Mouse (Mus musculus) monocyte, adult 2 months (primary cell): ENCODE data around the gene Fras1.

Experiments used
- DNase-seq, 2 experiments: peaks; one replicate each; pipeline ENCODE4 v3.0.0; 2022; ENCODE audit warnings: low spot score in 2 of 2, low read depth in 1 of 2

Fras1 gene

DNA sequence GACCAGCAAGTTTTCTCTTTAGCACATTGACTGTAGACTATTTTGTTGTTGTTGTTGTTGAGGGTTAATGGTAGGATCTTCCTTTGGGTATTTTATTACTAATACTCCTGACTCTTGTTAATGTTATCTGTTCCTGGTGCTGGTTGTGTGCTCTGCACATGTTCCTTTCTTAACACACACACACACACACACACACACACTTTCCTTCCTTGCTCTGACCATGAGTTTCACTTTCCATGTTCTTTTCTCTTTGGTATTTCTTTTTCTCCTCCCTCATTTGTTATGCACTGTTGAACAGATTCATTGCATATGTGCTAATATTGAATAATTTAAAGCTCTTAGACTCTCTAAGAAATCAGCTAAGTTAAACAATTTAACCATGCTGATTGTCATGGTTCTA lies 105.2 kb downstream of the Fras1 start:
- DNase-seq = no peak

DNA sequence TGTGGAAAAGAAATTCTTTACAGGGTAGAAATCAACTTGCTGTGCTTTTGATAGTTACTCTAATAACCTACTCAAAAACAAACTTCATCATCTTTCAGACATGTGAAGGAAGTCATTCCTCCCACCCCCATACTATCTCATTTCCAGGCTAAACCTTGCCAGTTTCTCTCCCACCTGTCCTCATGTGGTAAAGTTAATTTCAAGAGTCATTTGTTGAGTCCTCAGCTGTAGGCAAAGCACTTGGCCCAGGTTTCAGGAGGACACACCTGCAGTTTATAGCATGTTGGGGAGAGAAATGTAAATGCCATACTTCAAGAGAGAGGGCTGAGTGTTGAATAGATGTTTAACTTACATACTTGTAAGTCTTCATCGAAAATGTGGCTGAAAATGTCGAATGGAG lies 107.4 kb downstream of the Fras1 start:
- no peak for DNase-seq

DNA sequence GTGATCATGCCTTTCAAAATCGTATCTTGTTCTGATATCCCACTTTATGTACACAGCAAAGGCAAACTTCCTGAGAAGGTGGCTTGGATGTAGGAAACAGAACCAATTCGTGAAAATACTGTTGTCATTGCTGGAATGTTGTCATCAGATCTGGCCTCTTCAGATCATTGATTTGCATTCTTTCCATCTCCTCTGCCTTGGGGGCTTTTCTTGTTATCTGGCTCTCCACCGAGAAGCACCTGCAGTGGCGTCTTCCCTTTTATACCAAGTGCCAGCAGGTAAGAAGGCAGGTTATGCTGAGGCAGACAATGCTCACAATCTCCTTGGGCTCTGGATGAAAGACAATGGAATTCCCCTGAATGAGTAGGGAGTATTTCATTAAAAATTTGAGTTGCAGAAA lies 108.3 kb downstream of the Fras1 start:
- no peak for DNase-seq

DNA sequence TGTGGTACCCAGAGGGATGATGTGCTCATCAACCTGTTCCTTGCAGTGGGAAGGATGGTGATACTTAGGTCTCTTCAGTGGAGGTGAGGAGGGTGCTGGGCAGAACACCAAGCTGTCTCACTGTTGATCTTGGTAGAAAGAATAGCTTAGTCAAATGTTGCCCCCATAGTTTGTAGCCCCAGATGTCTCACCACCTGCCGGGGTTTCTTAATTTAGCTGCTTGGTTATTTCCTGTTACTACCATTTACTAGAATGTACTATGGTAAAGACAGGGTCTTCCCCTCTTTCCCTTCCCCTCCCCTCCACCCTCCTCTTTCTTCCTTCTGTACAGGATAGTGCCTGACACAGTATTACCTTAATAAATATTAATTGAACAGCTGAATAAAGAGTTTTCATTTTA lies 118.7 kb downstream of the Fras1 start:
- DNase-seq = no peak

GRCm38 (mm10) chr5:96494502-96495292 lies 120.9 kb downstream of the Fras1 start:
- no peak for DNase-seq

DNA sequence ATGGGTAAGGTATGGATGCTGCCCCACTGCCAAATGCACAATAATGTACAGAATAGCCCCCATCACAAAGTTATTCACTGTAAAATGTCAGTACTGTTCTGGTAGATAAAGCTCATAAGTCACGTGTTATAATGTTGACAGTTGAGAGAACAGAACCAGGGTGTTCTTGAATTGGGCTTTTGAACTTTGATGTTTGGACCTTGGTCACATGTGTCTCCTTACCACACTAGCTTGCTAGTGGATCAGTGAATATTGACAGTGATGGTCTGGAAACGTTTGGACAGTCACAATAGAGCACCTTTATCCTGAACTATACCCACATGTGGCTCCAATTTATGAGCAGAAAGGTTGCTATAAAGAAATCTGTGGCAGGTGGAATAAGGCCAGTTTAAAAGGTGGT lies 124.3 kb downstream of the Fras1 start:
- DNase-seq = no peak

DNA sequence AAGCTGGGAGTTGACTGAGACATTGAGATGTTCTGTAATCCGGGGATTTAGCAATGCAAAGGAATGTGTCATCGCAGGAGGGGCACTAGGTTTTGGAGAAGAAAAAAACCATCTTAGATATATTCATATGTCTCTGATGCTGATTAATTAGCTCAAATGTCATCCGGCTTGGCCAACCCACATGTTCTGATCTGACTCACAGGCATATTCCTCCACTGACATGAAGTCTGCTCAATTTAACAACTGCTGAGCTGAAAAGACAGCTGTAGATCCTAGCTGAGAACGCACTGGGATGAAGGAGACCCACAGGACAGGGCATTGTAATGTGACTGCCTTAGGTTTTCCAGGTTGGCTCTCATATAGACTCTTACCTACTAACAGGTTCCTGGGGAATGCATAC lies 128.0 kb downstream of the Fras1 start:
- no peak for DNase-seq

- no peak for DNase-seq
Measured at GRCm38 (mm10) chr5:96502400-96502799, 128.6 kb downstream of the Fras1 start.

GRCm38 (mm10) chr5:96511005-96511404 lies 137.2 kb downstream of the Fras1 start:
- DNase-seq = no peak

DNA sequence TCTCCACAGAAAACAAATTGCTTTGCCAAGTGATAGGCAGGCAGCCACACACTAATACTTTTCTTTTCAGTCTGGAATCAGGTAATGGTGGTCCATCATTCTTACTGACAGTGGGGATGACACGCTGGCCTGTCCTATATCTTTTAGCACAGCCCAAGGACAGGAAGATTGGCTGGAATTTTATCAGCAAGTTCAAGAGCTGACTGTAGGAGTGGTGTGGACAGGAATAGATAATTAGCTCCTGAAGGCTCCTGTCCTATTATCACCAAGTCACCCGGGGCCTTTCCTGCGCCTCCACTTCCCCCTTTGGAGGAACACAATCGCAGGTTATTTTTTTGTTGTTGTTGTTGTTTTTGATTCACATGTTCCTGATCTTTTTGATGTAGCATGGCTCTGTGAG lies 139.6 kb downstream of the Fras1 start:
- DNase-seq = no peak

DNA sequence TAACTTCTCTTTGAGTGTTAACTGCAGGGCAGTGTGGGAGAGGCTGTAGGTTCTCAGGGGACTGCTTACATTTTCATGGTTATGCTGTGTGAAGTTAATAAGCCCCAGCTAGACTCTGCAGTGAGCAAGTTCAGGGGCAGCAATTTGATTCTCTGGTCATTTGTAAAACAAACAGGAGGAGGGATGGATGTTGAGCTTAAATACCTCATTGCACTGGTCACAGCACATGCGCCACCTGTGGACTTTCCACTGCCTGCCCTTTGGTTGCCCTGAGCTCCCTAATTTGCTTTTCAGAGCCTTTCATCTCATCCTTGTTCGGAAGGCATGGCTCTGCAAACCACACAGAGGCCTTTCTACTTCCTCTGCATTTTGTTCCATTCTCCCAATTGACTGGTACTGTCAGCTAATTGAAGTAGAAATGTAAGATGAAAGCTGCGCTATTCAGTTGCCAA lies 142.1 kb downstream of the Fras1 start:
- no peak for DNase-seq

DNA sequence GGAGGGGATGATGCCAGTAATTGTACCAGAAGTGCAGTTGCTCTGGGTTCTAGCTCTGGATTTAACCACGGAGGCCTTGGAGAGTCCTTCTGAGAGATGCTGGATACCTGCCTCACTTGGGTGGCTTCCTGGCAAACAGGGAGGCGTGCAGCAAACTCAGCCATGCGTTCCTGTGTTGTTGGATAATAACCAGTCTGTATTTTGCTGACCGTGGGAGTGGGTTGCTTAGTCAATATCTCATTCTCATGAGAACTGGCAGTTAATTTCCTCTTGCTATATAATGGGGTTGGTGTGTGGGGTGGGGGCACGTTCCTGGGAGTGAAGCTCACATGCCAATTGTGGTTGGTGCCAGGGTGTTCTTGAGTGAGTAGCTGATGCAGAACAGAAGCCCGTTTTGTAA lies 142.6 kb downstream of the Fras1 start:
- no peak for DNase-seq

DNA sequence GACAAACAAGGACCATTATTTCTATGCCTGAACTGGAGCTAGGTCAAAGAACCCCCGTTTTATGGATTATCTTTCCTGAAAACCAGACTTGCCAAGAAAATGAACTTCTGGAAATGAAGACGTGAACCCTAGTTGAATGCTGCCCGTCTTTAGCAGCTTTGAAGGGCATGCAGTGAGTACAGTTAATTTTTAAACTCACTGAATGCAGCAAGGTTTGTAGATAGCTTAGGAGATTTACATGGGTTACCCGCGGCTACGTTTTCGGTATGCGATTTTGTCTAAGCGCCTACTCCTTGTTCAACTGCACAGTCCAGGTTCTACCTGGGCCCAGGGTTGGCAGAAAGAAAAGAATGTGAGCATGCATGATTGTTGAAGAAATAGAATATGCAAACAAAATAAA lies 147.8 kb downstream of the Fras1 start:
- DNase-seq = no peak

DNA sequence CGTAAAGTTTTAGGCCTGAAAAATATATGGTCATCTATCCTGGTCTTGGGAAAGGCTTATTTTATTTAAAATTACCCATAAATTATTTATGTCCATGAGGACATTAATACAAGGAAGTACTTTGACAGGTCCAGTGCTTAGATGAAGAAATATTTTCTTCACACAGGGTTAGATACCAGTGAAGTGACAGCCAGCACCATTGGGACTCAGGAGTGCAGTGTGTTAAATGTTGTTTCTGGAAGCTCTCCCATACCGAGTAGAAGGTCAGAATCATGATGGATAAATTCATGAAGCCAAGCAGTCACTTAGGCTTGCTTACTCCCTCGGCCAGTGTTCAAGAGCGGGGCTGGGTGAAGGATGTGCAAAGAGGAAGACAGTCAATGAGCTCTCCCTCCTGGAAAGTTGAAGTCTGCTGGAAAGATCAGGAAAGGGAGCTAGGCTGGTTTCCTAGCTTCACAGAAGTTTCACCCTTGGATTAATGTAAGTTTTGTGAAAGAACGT lies 149.2 kb downstream of the Fras1 start:
- no peak for DNase-seq

DNA sequence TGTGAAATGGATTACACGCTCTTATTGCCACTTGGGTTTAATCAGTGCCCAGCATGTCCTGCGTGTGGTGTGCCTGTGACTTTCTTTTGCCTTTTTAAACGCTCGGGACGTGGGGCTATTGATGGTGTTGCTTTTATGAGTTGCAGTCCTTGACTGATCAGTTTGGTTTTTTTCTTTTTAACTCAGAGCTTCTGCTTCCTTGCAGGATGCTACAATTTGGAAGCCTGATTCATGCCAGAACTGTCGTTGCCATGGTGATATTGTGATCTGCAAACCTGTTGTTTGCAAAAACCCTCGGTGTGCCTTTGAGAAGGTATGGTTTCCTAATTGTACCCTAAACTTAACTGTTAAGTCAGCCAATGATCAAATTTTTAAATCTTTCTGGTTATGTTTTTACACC lies 154.5 kb downstream of the Fras1 start:
- DNase-seq = no peak

DNA sequence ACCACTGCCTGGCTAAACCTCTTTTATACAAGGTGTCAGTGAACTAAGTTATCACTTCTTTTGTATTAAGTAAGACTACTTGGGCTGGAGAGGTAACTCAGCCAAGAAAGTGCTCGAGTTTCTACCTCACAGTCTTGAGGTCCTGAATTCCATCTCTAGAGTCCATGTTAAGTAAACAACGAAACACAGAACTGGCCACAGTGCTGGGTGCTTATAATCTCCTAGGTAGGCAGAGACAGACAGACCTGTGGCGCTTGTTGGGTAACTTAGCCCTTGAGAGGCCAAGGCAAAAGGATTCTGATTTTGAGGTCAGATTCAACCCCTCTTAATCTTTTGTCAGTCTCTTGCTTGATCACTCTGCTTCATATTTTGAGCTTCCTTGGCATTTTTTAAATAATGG lies 156.8 kb downstream of the Fras1 start:
- no peak for DNase-seq

GRCm38 (mm10) chr5:96531962-96532361 lies 158.2 kb downstream of the Fras1 start:
- DNase-seq = no peak

DNA sequence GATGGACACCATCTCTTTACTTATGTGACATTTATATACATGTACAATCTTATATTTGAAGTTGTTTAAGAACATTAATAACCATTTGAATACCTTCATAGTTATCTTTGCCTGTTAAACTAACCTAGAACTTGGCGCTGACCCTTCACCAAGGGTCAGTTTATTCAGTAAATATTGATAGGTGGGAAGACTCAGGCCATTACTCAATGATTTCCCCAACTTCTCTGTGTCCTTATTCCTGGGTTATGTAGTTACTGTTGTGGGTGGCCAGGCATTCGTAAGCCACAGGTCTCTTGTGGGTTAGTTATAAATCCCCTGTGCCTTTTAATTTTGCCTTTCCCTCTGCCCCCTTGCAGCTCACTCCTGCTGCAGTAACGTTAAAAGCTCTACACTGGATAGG lies 162.8 kb downstream of the Fras1 start:
- DNase-seq = no peak

DNA sequence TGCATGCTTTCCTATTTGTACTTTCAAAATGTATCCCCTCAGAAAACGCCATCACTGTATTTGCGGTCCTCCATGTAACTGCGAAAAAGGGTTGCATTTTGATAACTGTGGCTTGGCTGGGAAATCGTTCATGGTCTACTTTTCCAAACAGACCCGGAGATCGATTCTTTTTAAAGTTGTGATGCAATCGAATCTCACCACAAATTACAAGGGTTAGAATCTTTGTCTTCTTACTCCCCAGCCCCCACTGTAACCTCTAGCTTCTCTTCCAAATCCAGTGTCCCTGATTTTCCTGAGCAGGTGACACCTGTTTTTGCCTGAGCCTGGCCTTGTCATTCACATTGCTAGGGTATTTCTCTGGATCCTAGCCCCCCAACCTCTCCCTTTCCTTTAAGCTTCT lies 163.2 kb downstream of the Fras1 start:
- DNase-seq = no peak

DNA sequence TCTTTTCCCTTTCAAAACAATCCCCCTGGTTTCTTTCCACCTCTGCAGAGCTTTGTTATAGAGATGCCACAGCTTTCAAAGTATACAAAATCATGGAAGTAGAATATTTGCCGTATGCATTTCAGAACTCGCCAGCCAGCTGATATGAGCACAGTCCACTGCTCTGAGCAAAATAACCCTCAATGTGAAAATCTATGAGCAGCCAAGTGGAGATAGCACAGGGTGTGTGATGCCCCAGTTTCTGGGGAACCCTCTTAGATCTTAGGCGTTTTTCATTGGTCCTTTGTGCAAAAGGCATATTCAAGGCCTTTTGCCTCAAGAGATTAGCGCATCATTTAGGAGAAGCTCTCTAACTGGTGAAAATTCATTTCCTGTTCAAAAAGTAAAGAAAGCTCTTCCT lies 170.4 kb downstream of the Fras1 start:
- no peak for DNase-seq

GRCm38 (mm10) chr5:96545994-96546393 lies 172.2 kb downstream of the Fras1 start:
- no peak for DNase-seq

DNA sequence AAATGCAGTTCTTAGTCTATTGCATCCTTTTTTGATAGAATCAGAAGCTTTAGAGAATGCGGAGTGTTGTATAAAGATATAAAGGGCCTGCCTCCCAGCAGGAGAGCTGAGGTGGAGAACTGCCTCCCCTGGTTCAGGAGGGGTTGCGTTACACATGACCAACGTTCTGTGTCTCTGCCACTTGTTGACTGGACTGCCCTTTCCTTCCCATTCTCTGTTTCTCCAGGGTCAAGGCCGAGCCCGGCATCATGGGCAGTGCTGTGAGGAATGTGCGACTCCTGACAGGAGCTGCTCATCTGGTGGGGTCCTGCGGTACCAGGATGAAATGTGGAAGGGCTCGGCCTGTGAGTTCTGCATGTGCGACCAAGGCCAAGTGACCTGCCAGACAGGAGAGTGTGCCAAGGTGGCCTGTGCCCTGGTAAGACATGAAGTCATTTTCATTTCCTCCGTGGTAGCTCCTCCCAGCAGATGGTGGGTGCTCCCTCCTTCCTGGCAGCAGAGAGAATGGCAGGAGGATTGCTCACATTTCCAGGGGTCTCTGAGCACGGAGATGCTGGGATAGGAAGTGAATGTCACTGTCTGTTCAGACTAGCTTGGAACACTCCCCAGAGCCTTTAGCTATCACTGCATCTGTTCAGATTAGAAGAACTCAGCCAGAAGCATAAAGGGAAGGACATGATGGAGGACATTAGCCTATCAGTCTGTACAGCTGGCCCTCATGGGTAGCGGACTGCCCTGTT lies 181.4 kb downstream of the Fras1 start:
- no peak for DNase-seq
